Mouse (Mus musculus) ES-Bruce4 (cell line): Measurements from ENCODE around the gene Apba1.

ENCODE experiments used
- CTCF ChIP-seq: IDR thresholded peaks from one replicate; pipeline ENCODE4 v1.8.1; 2011; ENCODE audit warnings: low read depth, low read length
- EP300 ChIP-seq: IDR thresholded peaks from 2 replicates; pipeline ENCODE4 v1.6.1; 2011; ENCODE audit warnings: low read depth, low read length; ENCODE audit not compliant: insufficient read depth
- POLR2A ChIP-seq: IDR thresholded peaks from one replicate; pipeline ENCODE4 v1.8.1; 2011; ENCODE audit warnings: low read length; ENCODE audit not compliant: insufficient read depth

DNA sequence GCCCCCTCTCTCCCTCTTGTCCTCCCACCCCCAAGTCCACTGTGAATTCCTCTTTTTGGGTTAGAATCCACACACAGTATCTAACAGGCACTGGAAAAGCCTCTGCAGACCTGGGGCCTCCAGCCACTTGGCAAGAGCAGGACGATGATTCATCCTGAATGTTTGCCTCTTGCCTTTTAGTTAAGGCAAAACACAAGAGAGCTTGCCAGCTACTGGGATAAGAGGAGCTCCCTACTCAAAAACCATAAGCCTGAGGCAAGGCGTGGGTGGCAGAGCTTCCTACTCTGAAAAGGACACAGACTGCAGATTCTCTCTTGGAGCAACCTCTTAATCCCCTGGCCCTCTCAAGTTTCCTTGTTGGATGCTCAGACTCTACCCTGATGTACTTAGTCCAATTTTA lies 208.5 kb downstream of the Apba1 start:
- no peak for TF ChIP-seq POLR2A
- no peak for TF ChIP-seq EP300
- TF ChIP-seq CTCF: no peak
